Mouse (Mus musculus) lung, embryonic 14.5 days (tissue): ENCODE data around the gene Adarb2. TPM values are rescaled to one million over a fixed set of nuclear protein-coding genes. Genes with fewer than 3 reads are reported as not detected.

Source experiments
- ATAC-seq: fragments of 200-750 bp; cut with Nextera tagmentation; 2 replicates; pipeline ENCODE4 v1.8.0; 2017; ENCODE audit warnings: mild to moderate bottlenecking, moderate TSS enrichment, moderate library complexity; ENCODE audit not compliant: insufficient read depth
- DNase-seq: peaks from one replicate; pipeline ENCODE4 v3.0.0-alpha.2; 2015
- H3K27ac ChIP-seq: fragments of 300-500 bp; sonication (generic); 2 replicates; pipeline ENCODE4 v1.5.1; 2014; ENCODE audit warnings: low read depth, mild to moderate bottlenecking, moderate library complexity
- H3K27me3 ChIP-seq: fragments of 300-500 bp; sonication (generic); 2 replicates; pipeline ENCODE4 v1.6.1; 2014; ENCODE audit warnings: low read length, control low read depth; ENCODE audit not compliant: insufficient read depth
- H3K36me3 ChIP-seq: fragments of 300-500 bp; sonication (generic); 2 replicates; pipeline ENCODE4 v1.6.1; 2014; ENCODE audit warnings: control low read depth; ENCODE audit not compliant: insufficient read depth
- H3K4me1 ChIP-seq: fragments of 300-500 bp; sonication (generic); 2 replicates; pipeline ENCODE4 v1.6.1; 2014; ENCODE audit warnings: antibody characterized with exemption, control low read depth; ENCODE audit not compliant: insufficient read depth
- H3K4me2 ChIP-seq: fragments of 300-500 bp; sonication (generic); 2 replicates; pipeline ENCODE4 v1.6.1; 2014; ENCODE audit warnings: mild to moderate bottlenecking
- H3K4me3 ChIP-seq: fragments of 300-500 bp; sonication (generic); 2 replicates; pipeline ENCODE4 v1.5.1; 2014; ENCODE audit warnings: low read depth, low read length
- H3K9ac ChIP-seq: fragments of 300-500 bp; sonication (generic); 2 replicates; pipeline ENCODE4 v1.6.1; 2014
- H3K9me3 ChIP-seq: fragments of 300-500 bp; sonication (generic); 2 replicates; pipeline ENCODE4 v1.6.1; 2016; ENCODE audit warnings: low read depth, low read length, control low read depth
- CTCF ChIP-seq: IDR thresholded peaks from 2 replicates; pipeline ENCODE4 v1.5.1; 2016; ENCODE audit warnings: antibody characterized with exemption, low read depth
- WGBS: fragments of 180-500 bp; shearing (Covaris S2); extraction: QIAGEN DNeasy Blood & Tissue Kit; methylation state at CpG from one replicate; pipeline ENCODE4 v1.1.7; 2014; 5-methylcytosine and 5-hydroxymethylcytosine counted together
- polyA plus RNA-seq: library from polyadenylated mRNA; unstranded; fragments of >200 nt; fragmentation: Nextera tagmentation; extraction: Ambion mirVana; gene quantifications from 2 replicates; pipeline ENCODE4 v1.2.1, GENCODE M21; 2014

Gene Adarb2
- polyA plus RNA-seq, 1 experiment from 2014 or later, result 0.24 TPM

- no peak overlapping the region for H3K27ac ChIP-seq
- no peaks in the 10 kb centered on the region for H3K4me1 ChIP-seq
- H3K36me3 ChIP-seq, result no peaks in the 10 kb centered on the region
- no peak overlapping the region for H3K4me2 ChIP-seq
- H3K9me3 ChIP-seq, result no peaks in the 10 kb centered on the region
- DNase-seq (no peak), ATAC-seq (no peak)
- no peak for TF ChIP-seq CTCF
- WGBS, result 73% methylated on average over 9 of the region's 9 CpGs
- H3K4me3 ChIP-seq, result no peak overlapping the region
- H3K9ac ChIP-seq, result no peak overlapping the region
- no peaks in the 10 kb centered on the region for H3K27me3 ChIP-seq
Observed at GRCm38 (mm10) chr13:8692787-8693186, 490.1 kb downstream of the Adarb2 start.

- Histone ChIP-seq H3K4me2 (no peak overlapping the region), H3K36me3 (no peaks in the 10 kb centered on the region), H3K9me3 (no peaks in the 10 kb centered on the region), H3K27ac (no peak overlapping the region), H3K9ac (no peak overlapping the region), H3K27me3 (no peaks in the 10 kb centered on the region), H3K4me3 (no peak overlapping the region), H3K4me1 (no peaks in the 10 kb centered on the region)
- WGBS, result 93% methylated on average over 5 of the region's 5 CpGs
- ATAC-seq (no peak), DNase-seq (no peak)
- TF ChIP-seq CTCF, result no peak
Observed at GRCm38 (mm10) chr13:8698451-8698850, 495.8 kb downstream of the Adarb2 start.

- H3K36me3 ChIP-seq, result no peaks in the 10 kb centered on the region
- no peak overlapping the region for H3K9ac ChIP-seq
- no peak overlapping the region for H3K4me2 ChIP-seq
- no peaks in the 10 kb centered on the region for H3K27me3 ChIP-seq
- H3K9me3 ChIP-seq, result no peaks in the 10 kb centered on the region
- H3K4me3 ChIP-seq, result no peak overlapping the region
- DNase-seq, result no peak
- no peak overlapping the region for H3K27ac ChIP-seq
- no peaks in the 10 kb centered on the region for H3K4me1 ChIP-seq
- 64% methylated on average over 3 of the region's 3 CpGs for WGBS
- TF ChIP-seq CTCF, result no peak
- no peak for ATAC-seq
Observed at GRCm38 (mm10) chr13:8699831-8700230, 497.2 kb downstream of the Adarb2 start.

GRCm38 (mm10) chr13:8700981-8701380, 498.3 kb downstream of the Adarb2 start:
- H3K27ac ChIP-seq, result no peak overlapping the region
- no peaks in the 10 kb centered on the region for H3K9me3 ChIP-seq
- no peak for DNase-seq
- no peaks in the 10 kb centered on the region for H3K4me1 ChIP-seq
- H3K4me3 ChIP-seq, result no peak overlapping the region
- H3K27me3 ChIP-seq, result no peaks in the 10 kb centered on the region
- no peak for TF ChIP-seq CTCF
- WGBS, result 56% methylated on average over 4 of the region's 4 CpGs
- no peak overlapping the region for H3K9ac ChIP-seq
- H3K4me2 ChIP-seq, result no peak overlapping the region
- no peaks in the 10 kb centered on the region for H3K36me3 ChIP-seq
- ATAC-seq, result no peak

GRCm38 (mm10) chr13:8705296-8705695, 502.6 kb downstream of the Adarb2 start:
- no peak overlapping the region for H3K4me3 ChIP-seq
- DNase-seq, result peak; percentile 60
- no peak overlapping the region for H3K4me2 ChIP-seq
- no peak; the same call in 1 of the 2 replicates for ATAC-seq
- H3K9ac ChIP-seq, result no peak overlapping the region
- H3K9me3 ChIP-seq, result no peaks in the 10 kb centered on the region
- WGBS, result 45% methylated on average over 4 of the region's 4 CpGs
- H3K27ac ChIP-seq, result no peak overlapping the region
- no peak for TF ChIP-seq CTCF
- H3K4me1 ChIP-seq, result no peaks in the 10 kb centered on the region
- no peaks in the 10 kb centered on the region for H3K27me3 ChIP-seq
- H3K36me3 ChIP-seq, result no peaks in the 10 kb centered on the region

- no peak overlapping the region for H3K4me2 ChIP-seq
- 48% methylated on average over 6 of the region's 6 CpGs for WGBS
- H3K4me1 ChIP-seq, result no peaks in the 10 kb centered on the region
- H3K36me3 ChIP-seq, result no peaks in the 10 kb centered on the region
- TF ChIP-seq CTCF, result no peak
- no peak overlapping the region for H3K4me3 ChIP-seq
- no peaks in the 10 kb centered on the region for H3K9me3 ChIP-seq
- ATAC-seq, result no peak
- H3K27me3 ChIP-seq, result no peaks in the 10 kb centered on the region
- DNase-seq, result no peak
- H3K9ac ChIP-seq, result no peak overlapping the region
- H3K27ac ChIP-seq, result no peak overlapping the region
Observed at GRCm38 (mm10) chr13:8713377-8713776, 510.7 kb downstream of the Adarb2 start.

- Histone ChIP-seq H3K27me3 (no peaks in the 10 kb centered on the region), H3K4me2 (no peak overlapping the region), H3K4me1 (no peaks in the 10 kb centered on the region), H3K36me3 (no peaks in the 10 kb centered on the region), H3K9me3 (no peaks in the 10 kb centered on the region), H3K4me3 (no peak overlapping the region), H3K27ac (no peak overlapping the region), H3K9ac (no peak overlapping the region)
- TF ChIP-seq CTCF, result no peak
- ATAC-seq (no peak), DNase-seq (no peak)
- 81% methylated on average over 10 of the region's 10 CpGs for WGBS
Observed at GRCm38 (mm10) chr13:8729972-8730645, 527.4 kb downstream of the Adarb2 start.
